Mouse (Mus musculus): Measurements from ENCODE around the gene Gramd1b. TPM values are rescaled to one million over a fixed set of nuclear protein-coding genes. Genes with fewer than 3 reads are reported as not detected.
A peak's percentile ranks its signal among the peaks of the same experiment; 100 is the strongest.

Gene Gramd1b
- polyA plus RNA-seq, 1 experiment from 2014 or later, result 5.8 TPM

DNA sequence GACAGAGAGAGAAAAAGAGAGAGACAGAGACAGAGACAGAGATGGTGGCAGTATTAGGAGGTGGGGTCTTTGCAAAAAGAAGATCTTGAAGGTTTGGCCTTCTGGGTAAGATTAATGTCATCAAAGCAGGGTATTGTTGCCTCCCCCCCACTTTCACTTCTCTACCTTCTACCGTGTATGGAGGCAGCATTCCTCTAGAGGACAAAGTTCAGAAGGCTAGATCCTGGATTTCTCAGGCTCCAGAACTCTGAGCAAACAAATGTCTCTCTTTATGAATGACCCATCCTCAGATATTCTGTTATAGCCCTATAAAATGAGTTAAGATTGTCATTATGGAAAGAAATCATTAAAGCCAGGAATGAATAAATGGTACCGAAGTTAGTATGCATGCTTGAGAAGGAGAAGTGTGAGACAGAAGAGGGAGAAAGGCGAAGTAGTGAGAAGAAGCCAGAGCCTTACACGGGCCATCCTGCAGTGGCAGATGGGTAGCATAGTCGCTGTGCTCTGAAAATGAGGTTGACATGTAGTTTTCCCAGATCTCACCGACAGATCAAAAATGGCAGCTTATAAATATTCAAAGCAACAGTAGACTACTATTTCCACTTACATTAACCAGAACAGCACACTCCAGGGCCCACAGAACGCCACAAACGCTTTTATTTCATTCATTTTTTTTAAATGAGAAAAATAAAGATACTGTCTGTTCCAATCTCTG, 91.1 kb downstream of the Gramd1b start:
- no peak for ATAC-seq (ENCODE audit: extremely low read depth, insufficient number of reproducible peaks, low FRiP score, low TSS enrichment)
- no peak overlapping the region for H3K4me3 ChIP-seq

GRCm38 (mm10) chr9:40438731-40439526, 92.3 kb downstream of the Gramd1b start:
- Histone ChIP-seq H3K4me1 (peaks cover 48% of the 10 kb centered on the region), H3K4me2 (no peak overlapping the region), H3K27me3 (replicated peaks) (no peaks in the 10 kb centered on the region), H3K9me3 (no peaks in the 10 kb centered on the region), H3K36me3 (peaks cover 18% of the 10 kb centered on the region), H3K4me3 (no peak overlapping the region), H3K27ac (replicated peaks) (peak overlapping the region; percentile 78), H3K9ac (no peak overlapping the region)
- no peak for ATAC-seq (ENCODE audit: extremely low read depth, insufficient number of reproducible peaks, low FRiP score, low TSS enrichment)
- WGBS, result 56% methylated on average over 12 of the region's 12 CpGs

More for the DNA sequence above, 91.1 kb downstream of the Gramd1b start:
- Histone ChIP-seq H3K9me3 (no peaks in the 10 kb centered on the region), H3K27ac (replicated peaks) (no peak overlapping the region), H3K9ac (no peak overlapping the region), H3K4me1 (peaks cover 48% of the 10 kb centered on the region), H3K27me3 (replicated peaks) (no peaks in the 10 kb centered on the region), H3K4me2 (no peak overlapping the region), H3K36me3 (peaks cover 18% of the 10 kb centered on the region)
- WGBS, result 80% methylated on average over 8 of the region's 8 CpGs

DNA sequence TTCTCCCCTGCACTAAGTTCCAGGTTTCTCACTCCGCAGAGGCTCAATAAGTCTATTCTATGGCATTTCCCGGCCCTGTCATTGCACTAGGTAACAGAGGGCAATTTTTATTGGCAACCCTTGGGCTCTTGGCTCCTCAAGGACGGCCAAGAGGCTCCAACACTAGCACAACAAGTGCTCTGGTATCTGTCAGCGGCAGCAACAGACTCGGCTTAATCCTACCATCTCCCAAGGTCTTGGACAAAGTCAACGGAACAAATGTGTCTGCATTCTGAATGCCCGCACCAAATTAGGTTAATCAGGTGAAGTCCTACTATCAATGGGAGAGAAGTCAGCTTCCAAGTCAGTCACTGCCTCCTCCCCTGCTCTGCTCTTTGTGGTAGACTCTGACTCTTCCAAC, 93.3 kb downstream of the Gramd1b start:
- 0 out of 2 replicates have a peak, but pooled peaks cover 1% of the 10 kb centered on the region for H3K9me3 ChIP-seq
- ATAC-seq (ENCODE audit: extremely low read depth, insufficient number of reproducible peaks, low FRiP score, low TSS enrichment), result peak; percentile 37; the same call in 1 of the 2 replicates
- no peak overlapping the region for H3K4me3 ChIP-seq
- peak overlapping the region; percentile 78 for H3K27ac ChIP-seq (replicated peaks)
- peaks cover 23% of the 10 kb centered on the region for H3K36me3 ChIP-seq
- no peaks in the 10 kb centered on the region for H3K27me3 ChIP-seq (replicated peaks)
- H3K4me1 ChIP-seq, result peaks cover 46% of the 10 kb centered on the region
- H3K9ac ChIP-seq, result no peak overlapping the region
- 46% methylated on average over 7 of the region's 7 CpGs for WGBS
- H3K4me2 ChIP-seq, result no peak overlapping the region

- H3K27me3 ChIP-seq (replicated peaks), result no peaks in the 10 kb centered on the region
- no peak for ATAC-seq (ENCODE audit: extremely low read depth, insufficient number of reproducible peaks, low FRiP score, low TSS enrichment)
- H3K36me3 ChIP-seq, result peaks cover 19% of the 10 kb centered on the region
- no peak overlapping the region for H3K4me2 ChIP-seq
- 80% methylated on average over 5 of the region's 5 CpGs for WGBS
- 0 out of 2 replicates have a peak, but pooled peaks cover 4% of the 10 kb centered on the region for H3K9me3 ChIP-seq
- no peak overlapping the region for H3K9ac ChIP-seq
- peaks cover 36% of the 10 kb centered on the region for H3K4me1 ChIP-seq
- no peak overlapping the region for H3K4me3 ChIP-seq
- H3K27ac ChIP-seq (replicated peaks), result no peak overlapping the region
Measured at GRCm38 (mm10) chr9:40433286-40433685, 97.9 kb downstream of the Gramd1b start.

DNA sequence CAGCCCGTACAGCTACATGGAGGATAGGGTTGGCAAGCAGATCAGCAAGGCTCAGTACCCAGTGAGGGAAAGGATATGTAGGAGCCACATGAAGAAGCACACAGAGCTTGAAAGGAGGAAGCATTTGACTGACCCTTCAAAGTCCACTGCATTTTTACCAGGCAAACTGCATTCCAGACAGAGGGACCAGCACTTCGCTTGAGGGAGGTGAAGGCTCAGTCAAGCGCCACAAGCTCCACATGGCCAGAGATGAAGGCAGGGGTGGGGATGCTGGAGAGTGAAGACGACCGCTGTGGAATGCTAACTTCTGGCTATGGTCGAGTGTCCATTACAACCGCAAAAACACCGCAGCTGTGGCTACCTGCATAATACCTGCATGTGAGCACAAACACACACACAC, 100.2 kb downstream of the Gramd1b start:
- Histone ChIP-seq H3K27me3 (replicated peaks) (no peaks in the 10 kb centered on the region), H3K4me3 (no peak overlapping the region), H3K27ac (replicated peaks) (no peak overlapping the region), H3K4me1 (peaks cover 28% of the 10 kb centered on the region), H3K9ac (no peak overlapping the region), H3K36me3 (peaks cover 11% of the 10 kb centered on the region), H3K4me2 (no peak overlapping the region), H3K9me3 (0 out of 2 replicates have a peak, but pooled peaks cover 4% of the 10 kb centered on the region)
- ATAC-seq (ENCODE audit: extremely low read depth, insufficient number of reproducible peaks, low FRiP score, low TSS enrichment), result no peak
- 67% methylated on average over 8 of the region's 8 CpGs for WGBS

- peaks cover 41% of the 10 kb centered on the region for H3K4me1 ChIP-seq
- ATAC-seq (ENCODE audit: extremely low read depth, insufficient number of reproducible peaks, low FRiP score, low TSS enrichment), result no peak
- 0 out of 2 replicates have a peak, but pooled peaks cover under 1% of the 10 kb centered on the region for H3K9me3 ChIP-seq
- WGBS, result 76% methylated on average over 2 of the region's 2 CpGs
- H3K4me3 ChIP-seq, result no peak overlapping the region
- H3K27ac ChIP-seq (replicated peaks), result no peak overlapping the region
- no peaks in the 10 kb centered on the region for H3K27me3 ChIP-seq (replicated peaks)
- no peak overlapping the region for H3K9ac ChIP-seq
- H3K4me2 ChIP-seq, result no peak overlapping the region
- peaks cover 2% of the 10 kb centered on the region for H3K36me3 ChIP-seq
Measured at GRCm38 (mm10) chr9:40427663-40428062, 103.5 kb downstream of the Gramd1b start.

DNA sequence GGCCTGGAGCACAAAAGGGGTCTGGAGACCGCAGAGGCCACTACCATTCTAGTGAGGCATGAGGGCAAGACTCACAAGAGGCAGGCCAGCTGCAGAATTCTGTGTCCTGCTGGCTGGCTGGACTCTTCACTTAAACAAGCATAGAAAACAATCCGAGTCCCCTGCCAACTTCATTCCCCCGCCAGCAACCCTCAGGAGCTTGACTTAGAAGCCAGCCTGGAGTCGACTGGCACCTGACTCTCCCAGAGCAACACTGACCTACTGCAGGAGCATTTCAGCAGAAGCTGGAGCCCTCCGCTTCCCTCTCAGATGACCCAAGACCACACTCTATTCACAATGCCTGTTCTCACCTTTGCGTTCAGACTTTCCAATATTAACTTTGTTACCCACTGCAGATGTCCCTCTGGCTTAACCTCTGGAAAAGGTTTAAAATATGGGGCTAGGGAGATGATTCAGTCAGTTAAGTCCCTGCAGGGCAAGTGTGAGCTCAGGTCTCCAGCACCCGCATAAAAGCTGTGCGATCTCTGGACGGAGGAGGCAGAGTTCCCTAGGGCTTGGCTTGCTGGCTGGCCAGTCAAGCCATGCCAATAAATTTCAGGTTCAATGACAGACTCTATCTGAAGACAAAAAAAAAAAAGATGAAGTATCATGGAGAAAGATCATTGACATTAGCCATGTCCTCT, 104.8 kb downstream of the Gramd1b start:
- Histone ChIP-seq H3K4me3 (no peak overlapping the region), H3K27ac (replicated peaks) (0 out of 2 replicates have a peak overlapping the region, but pooled peaks have one; percentile 15), H3K9me3 (no peaks in the 10 kb centered on the region), H3K27me3 (replicated peaks) (no peaks in the 10 kb centered on the region), H3K36me3 (no peaks in the 10 kb centered on the region), H3K4me1 (peaks cover 52% of the 10 kb centered on the region), H3K4me2 (no peak overlapping the region), H3K9ac (no peak overlapping the region)
- ATAC-seq (ENCODE audit: extremely low read depth, insufficient number of reproducible peaks, low FRiP score, low TSS enrichment), result no peak
- 80% methylated on average over 9 of the region's 9 CpGs for WGBS

GRCm38 (mm10) chr9:40424874-40425273, 106.3 kb downstream of the Gramd1b start:
- Histone ChIP-seq H3K9ac (no peak overlapping the region), H3K4me2 (no peak overlapping the region), H3K27ac (replicated peaks) (no peak overlapping the region), H3K4me1 (peaks cover 55% of the 10 kb centered on the region), H3K4me3 (no peak overlapping the region), H3K36me3 (no peaks in the 10 kb centered on the region), H3K27me3 (replicated peaks) (no peaks in the 10 kb centered on the region), H3K9me3 (no peaks in the 10 kb centered on the region)
- no peak for ATAC-seq (ENCODE audit: extremely low read depth, insufficient number of reproducible peaks, low FRiP score, low TSS enrichment)

DNA sequence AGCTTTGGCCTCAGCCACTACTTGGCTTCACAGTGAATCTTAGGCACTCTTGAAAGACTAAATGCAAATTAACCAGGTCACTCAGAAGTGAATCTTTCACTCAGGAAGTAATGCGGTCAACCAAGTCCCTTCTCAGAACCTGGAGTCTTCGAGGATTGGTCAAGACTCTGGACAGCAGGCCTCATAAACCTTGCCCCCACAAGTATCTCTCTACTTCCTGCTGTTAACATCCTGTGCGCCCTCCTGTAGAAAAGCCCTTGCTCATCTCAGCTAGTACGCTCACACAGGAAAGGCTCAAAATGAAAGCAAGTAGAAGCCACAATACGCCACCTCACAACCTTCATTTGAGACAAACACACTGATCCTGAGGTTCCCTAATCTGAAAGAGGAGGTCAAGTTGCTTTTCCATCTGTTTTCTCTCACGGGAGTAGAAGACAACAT, 107.7 kb downstream of the Gramd1b start:
- no peak overlapping the region for H3K27ac ChIP-seq (replicated peaks)
- 76% methylated on average over 6 of the region's 6 CpGs for WGBS
- no peak overlapping the region for H3K4me2 ChIP-seq
- no peaks in the 10 kb centered on the region for H3K36me3 ChIP-seq
- no peaks in the 10 kb centered on the region for H3K9me3 ChIP-seq
- H3K4me1 ChIP-seq, result peaks cover 55% of the 10 kb centered on the region
- H3K9ac ChIP-seq, result no peak overlapping the region
- H3K27me3 ChIP-seq (replicated peaks), result no peaks in the 10 kb centered on the region
- H3K4me3 ChIP-seq, result no peak overlapping the region
- ATAC-seq (ENCODE audit: extremely low read depth, insufficient number of reproducible peaks, low FRiP score, low TSS enrichment), result no peak

GRCm38 (mm10) chr9:40422368-40423057, 108.7 kb downstream of the Gramd1b start:
- Histone ChIP-seq H3K27me3 (replicated peaks) (no peaks in the 10 kb centered on the region), H3K36me3 (no peaks in the 10 kb centered on the region), H3K4me2 (no peak overlapping the region), H3K4me3 (no peak overlapping the region), H3K9ac (no peak overlapping the region), H3K27ac (replicated peaks) (peak overlapping the region; percentile 21; the same call in 1 of the 2 replicates), H3K4me1 (peaks cover 54% of the 10 kb centered on the region), H3K9me3 (no peaks in the 10 kb centered on the region)
- no peak for ATAC-seq (ENCODE audit: extremely low read depth, insufficient number of reproducible peaks, low FRiP score, low TSS enrichment)
- 47% methylated on average over 11 of the region's 11 CpGs for WGBS
